Mouse (Mus musculus): ENCODE measurements around the gene Fat1. TPM values are rescaled to one million over a fixed set of nuclear protein-coding genes. Genes with fewer than 3 reads are reported as not detected.
A peak's percentile ranks its signal among the peaks of the same experiment; 100 is the strongest.

The Fat1 gene
- polyA plus RNA-seq, 1 experiment = 11.5 TPM

DNA sequence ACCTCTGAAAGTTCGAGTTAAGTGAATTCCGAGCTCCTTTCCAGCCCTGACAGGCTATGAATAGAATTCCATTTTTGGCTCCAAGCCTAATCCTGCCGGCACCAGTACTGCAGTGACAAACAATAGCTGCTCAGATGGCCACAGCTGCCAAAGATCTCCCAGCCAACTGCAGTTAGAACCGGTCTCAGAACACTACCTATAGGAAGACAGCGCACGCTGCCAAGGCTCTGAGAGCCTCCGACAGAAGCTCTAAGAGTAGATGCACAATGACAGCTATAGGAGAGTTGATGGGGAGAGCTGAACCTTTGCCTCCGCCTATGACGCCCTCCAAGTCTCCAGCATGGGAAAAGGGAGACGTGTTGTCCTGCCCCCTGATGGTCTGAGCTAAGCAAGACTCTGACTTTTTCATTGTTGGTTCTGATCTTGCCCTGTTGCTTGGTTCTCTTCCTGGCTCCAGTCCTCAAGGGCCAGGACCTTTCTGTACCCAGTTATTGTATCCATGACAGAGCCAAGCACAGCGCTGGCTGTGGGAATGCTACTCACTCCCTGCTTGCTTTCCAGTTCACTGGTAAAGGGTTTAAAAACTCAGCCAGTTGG is 63.5 kb downstream of the Fat1 start:
- H3ac ChIP-seq (ENCODE audit: control insufficient read depth, insufficient read length) = no peak overlapping the region
- TF ChIP-seq POLR2A (IDR thresholded peaks at IDR 0.05; ENCODE audit: insufficient read length, low read depth) (no peak), MYOD1 (IDR thresholded peaks at IDR 0.05; ENCODE audit: control insufficient read depth in 1 of 3, insufficient read length in 2 of 3, low read depth in 2 of 3) (peak in 1 of 3 experiments; percentile 22), CEBPB (IDR thresholded peaks at IDR 0.05; ENCODE audit: insufficient read depth, poor library complexity, severe bottlenecking) (no peak), MYOG (IDR thresholded peaks at IDR 0.05; ENCODE audit: control insufficient read depth in 1 of 3, insufficient read depth in 1 of 3, insufficient read length in 2 of 3, low read depth in 2 of 3) (peak in 1 of 3 experiments; percentile 10), TCF12 (IDR thresholded peaks at IDR 0.05; ENCODE audit: insufficient read depth, poor library complexity, severe bottlenecking) (no peak), E2F4 (IDR thresholded peaks at IDR 0.05; ENCODE audit: insufficient read depth) (no peak), SRF (IDR thresholded peaks at IDR 0.05; ENCODE audit: control insufficient read depth, insufficient read length, low read depth) (no peak), POLR2AphosphoS2 (IDR thresholded peaks at IDR 0.05; ENCODE audit: insufficient read length, low read depth) (no peak), REST (IDR thresholded peaks at IDR 0.05; ENCODE audit: insufficient read depth, insufficient read length) (no peak), TCF3 (IDR thresholded peaks at IDR 0.05; ENCODE audit: insufficient read length, low read depth) (no peak), MAX (IDR thresholded peaks at IDR 0.05; ENCODE audit: low read depth) (no peak), USF1 (IDR thresholded peaks at IDR 0.05; ENCODE audit: low read depth) (no peak)
- H3K79me2 ChIP-seq (ENCODE audit: control insufficient read depth, insufficient read depth) = peaks cover 10% of the 10 kb centered on the region
- no peaks in the 10 kb centered on the region for H3K27me3 ChIP-seq (ENCODE audit: control insufficient read depth, insufficient read depth, insufficient read length)
- H3K4me2 ChIP-seq (ENCODE audit: low read depth) = no peak overlapping the region
- no peak overlapping the region for H3K4me3 ChIP-seq
- no peaks in the 10 kb centered on the region for H3K36me3 ChIP-seq (ENCODE audit: control insufficient read depth, insufficient read depth)

DNA sequence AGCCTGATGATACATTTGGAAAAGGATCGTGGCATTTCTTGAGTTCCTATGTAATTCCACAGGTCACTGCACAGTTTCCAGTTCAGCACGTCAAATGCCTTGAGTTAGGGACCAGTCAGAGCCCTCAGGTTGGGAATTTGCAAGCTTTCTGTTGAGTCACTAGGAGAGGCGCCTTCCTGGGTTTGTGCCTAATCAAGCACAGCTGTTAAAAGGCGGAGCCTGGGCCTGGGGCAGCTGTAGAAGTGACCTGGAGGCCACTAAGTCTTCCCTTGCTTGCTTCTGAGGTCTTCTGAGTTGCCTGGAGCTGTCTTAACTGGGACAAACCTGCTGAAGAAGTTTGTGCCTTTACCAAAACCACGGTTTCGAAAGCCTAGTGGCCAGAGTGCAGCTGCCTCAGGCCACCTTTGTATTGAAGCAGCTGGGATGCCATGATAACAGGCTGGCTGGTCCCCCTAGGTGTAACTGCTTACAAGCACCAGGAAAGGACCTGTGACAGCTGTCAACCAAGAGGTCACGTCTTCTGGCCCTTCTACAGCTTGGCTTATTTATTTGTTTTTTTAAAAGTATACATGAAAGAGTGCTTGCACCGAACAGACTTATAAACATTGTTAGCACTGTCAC is 66.4 kb downstream of the Fat1 start:
- TF ChIP-seq MYOD1 (IDR thresholded peaks at IDR 0.05; ENCODE audit: control insufficient read depth in 1 of 3, insufficient read length in 2 of 3, low read depth in 2 of 3) = peak in 2 of 3 experiments; percentile 55 to 65
- peak; percentile 37 for TF ChIP-seq TCF12 (IDR thresholded peaks at IDR 0.05; ENCODE audit: insufficient read depth, poor library complexity, severe bottlenecking)
- no peak for TF ChIP-seq USF1 (IDR thresholded peaks at IDR 0.05; ENCODE audit: low read depth)
- TF ChIP-seq MYOG (IDR thresholded peaks at IDR 0.05; ENCODE audit: control insufficient read depth in 1 of 3, insufficient read depth in 1 of 3, insufficient read length in 2 of 3, low read depth in 2 of 3) = peak in 2 of 3 experiments; percentile 55 to 70
- H3K4me2 ChIP-seq (ENCODE audit: low read depth) = peak overlapping the region; percentile 51

DNA sequence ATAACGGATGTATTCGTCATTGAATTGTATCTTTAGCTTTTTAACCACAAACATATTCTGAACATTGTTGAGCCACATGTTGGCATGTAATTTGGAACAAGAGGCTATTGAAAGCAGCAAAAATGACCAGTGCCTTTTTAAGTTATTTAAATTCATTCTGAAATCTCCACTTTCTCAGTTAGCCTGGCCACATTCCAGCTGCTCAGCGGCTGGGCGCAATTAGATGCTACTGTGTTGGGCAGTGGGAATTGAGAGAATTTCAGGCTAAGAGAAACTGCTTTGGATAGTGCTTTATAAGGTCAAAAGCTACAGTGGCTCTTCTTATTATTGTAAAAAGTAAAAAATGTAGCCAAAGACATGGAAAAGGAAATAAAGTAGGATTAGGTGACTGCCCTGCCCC is 67.4 kb downstream of the Fat1 start:
- no peak overlapping the region for H3K4me2 ChIP-seq (ENCODE audit: low read depth)
- H3K4me3 ChIP-seq = no peak overlapping the region
- H3K27me3 ChIP-seq (ENCODE audit: control insufficient read depth, insufficient read depth, insufficient read length) = no peaks in the 10 kb centered on the region
- H3K36me3 ChIP-seq (ENCODE audit: control insufficient read depth, insufficient read depth) = no peaks in the 10 kb centered on the region
- TF ChIP-seq POLR2AphosphoS2 (IDR thresholded peaks at IDR 0.05; ENCODE audit: insufficient read length, low read depth) = no peak
- TF ChIP-seq MYOG (IDR thresholded peaks at IDR 0.05; ENCODE audit: control insufficient read depth in 1 of 3, insufficient read depth in 1 of 3, insufficient read length in 2 of 3, low read depth in 2 of 3) = no peak
- no peak for TF ChIP-seq TCF12 (IDR thresholded peaks at IDR 0.05; ENCODE audit: insufficient read depth, poor library complexity, severe bottlenecking)
- no peak for TF ChIP-seq MAX (IDR thresholded peaks at IDR 0.05; ENCODE audit: low read depth)
- TF ChIP-seq USF1 (IDR thresholded peaks at IDR 0.05; ENCODE audit: low read depth) = no peak
- TF ChIP-seq E2F4 (IDR thresholded peaks at IDR 0.05; ENCODE audit: insufficient read depth) = no peak
- TF ChIP-seq CEBPB (IDR thresholded peaks at IDR 0.05; ENCODE audit: insufficient read depth, poor library complexity, severe bottlenecking) = no peak
- no peak for TF ChIP-seq REST (IDR thresholded peaks at IDR 0.05; ENCODE audit: insufficient read depth, insufficient read length)
- TF ChIP-seq MYOD1 (IDR thresholded peaks at IDR 0.05; ENCODE audit: control insufficient read depth in 1 of 3, insufficient read length in 2 of 3, low read depth in 2 of 3) = no peak
- TF ChIP-seq POLR2A (IDR thresholded peaks at IDR 0.05; ENCODE audit: insufficient read length, low read depth) = no peak
- TF ChIP-seq TCF3 (IDR thresholded peaks at IDR 0.05; ENCODE audit: insufficient read length, low read depth) = no peak
- TF ChIP-seq SRF (IDR thresholded peaks at IDR 0.05; ENCODE audit: control insufficient read depth, insufficient read length, low read depth) = no peak
- peaks cover 11% of the 10 kb centered on the region for H3K79me2 ChIP-seq (ENCODE audit: control insufficient read depth, insufficient read depth)
- no peak overlapping the region for H3ac ChIP-seq (ENCODE audit: control insufficient read depth, insufficient read length)

More for the DNA sequence above, 66.4 kb downstream of the Fat1 start:
- Histone ChIP-seq H3ac (ENCODE audit: control insufficient read depth, insufficient read length) (no peak overlapping the region), H3K36me3 (ENCODE audit: control insufficient read depth, insufficient read depth) (no peaks in the 10 kb centered on the region), H3K27me3 (ENCODE audit: control insufficient read depth, insufficient read depth, insufficient read length) (no peaks in the 10 kb centered on the region), H3K79me2 (ENCODE audit: control insufficient read depth, insufficient read depth) (peaks cover 15% of the 10 kb centered on the region), H3K4me3 (no peak overlapping the region)

DNA sequence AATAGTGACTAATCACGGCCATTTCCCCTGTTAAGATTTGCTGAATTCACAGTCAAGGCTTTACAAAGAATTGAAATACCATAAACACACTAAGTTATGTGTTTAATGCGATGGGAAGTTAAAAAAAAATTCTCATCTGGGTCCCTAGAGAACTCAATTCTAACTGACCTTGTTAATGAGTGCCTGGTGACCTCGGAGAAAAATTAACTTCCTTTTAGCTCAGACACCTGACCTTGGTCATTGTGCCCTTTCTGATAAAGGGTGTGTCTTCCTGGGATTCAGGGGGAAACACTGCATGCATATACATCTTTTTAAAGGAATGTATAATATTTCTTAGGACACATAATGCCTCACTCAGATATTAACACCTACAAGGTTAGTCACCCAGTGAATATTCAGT is 68.8 kb downstream of the Fat1 start:
- no peak overlapping the region for H3K4me2 ChIP-seq (ENCODE audit: low read depth)

More for the DNA sequence above, 68.8 kb downstream of the Fat1 start:
- no peak overlapping the region for H3K4me3 ChIP-seq
- no peaks in the 10 kb centered on the region for H3K27me3 ChIP-seq (ENCODE audit: control insufficient read depth, insufficient read depth, insufficient read length)
- peaks cover 6% of the 10 kb centered on the region for H3K79me2 ChIP-seq (ENCODE audit: control insufficient read depth, insufficient read depth)
- TF ChIP-seq CEBPB (IDR thresholded peaks at IDR 0.05; ENCODE audit: insufficient read depth, poor library complexity, severe bottlenecking) (no peak), MAX (IDR thresholded peaks at IDR 0.05; ENCODE audit: low read depth) (no peak), TCF12 (IDR thresholded peaks at IDR 0.05; ENCODE audit: insufficient read depth, poor library complexity, severe bottlenecking) (no peak), REST (IDR thresholded peaks at IDR 0.05; ENCODE audit: insufficient read depth, insufficient read length) (no peak), MYOG (IDR thresholded peaks at IDR 0.05; ENCODE audit: control insufficient read depth in 1 of 3, insufficient read depth in 1 of 3, insufficient read length in 2 of 3, low read depth in 2 of 3) (no peak)
- H3ac ChIP-seq (ENCODE audit: control insufficient read depth, insufficient read length) = no peak overlapping the region
- no peaks in the 10 kb centered on the region for H3K36me3 ChIP-seq (ENCODE audit: control insufficient read depth, insufficient read depth)

Measured in myocyte (in vitro differentiated cells).